Mouse (Mus musculus) 416B (cell line): ENCODE measurements around the gene Dcaf10.
"Not testable (repeated sequence)": the region's sequence is repeated elsewhere in the genome, so short reads cannot be mapped to it uniquely, and the experiment has no call there.

Experiments
- DNase-seq: peaks from one replicate; pipeline ENCODE4 v3.0.0; 2011; ENCODE audit warnings: low read depth

Dcaf10 gene

DNA sequence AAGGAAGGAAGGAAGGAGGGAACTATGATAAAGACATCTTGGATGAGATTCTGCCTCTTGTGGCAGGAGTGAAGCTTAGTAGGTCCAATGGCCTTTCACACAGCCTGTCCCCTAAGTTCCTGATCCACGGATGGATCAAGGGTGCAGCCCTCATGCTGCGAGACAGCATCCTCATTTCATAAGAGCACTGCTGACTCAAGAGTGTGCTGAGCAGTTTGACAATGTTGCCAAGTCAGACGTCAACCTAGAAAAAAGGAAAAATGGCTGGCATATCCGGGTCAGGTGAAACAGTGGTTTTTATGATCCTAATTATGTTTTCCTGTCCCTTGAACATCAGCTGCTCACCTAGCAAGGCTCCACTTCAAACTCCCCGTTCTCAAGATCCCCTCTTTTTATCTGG is 51.8 kb downstream of the Dcaf10 start:
- peak; percentile 37 for DNase-seq

DNA sequence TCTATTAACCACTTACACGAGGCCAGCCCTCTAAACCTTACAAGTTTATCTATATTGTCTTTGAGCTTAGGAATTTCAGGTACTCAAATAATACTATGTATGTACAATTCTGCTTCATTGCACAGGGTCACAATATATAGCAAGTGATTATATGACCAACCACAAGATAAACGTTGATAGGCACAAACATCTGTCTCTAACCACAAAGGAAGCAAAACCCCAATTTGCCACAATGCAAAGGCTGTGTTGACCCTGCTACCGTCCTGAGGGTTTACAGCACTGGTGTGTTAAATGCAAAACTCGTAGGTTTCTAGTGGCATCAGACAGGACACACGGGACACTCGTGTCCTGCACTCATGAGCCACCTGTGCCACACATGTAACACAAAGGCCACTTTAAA is 54.3 kb downstream of the Dcaf10 start:
- DNase-seq: peak; percentile 65

DNA sequence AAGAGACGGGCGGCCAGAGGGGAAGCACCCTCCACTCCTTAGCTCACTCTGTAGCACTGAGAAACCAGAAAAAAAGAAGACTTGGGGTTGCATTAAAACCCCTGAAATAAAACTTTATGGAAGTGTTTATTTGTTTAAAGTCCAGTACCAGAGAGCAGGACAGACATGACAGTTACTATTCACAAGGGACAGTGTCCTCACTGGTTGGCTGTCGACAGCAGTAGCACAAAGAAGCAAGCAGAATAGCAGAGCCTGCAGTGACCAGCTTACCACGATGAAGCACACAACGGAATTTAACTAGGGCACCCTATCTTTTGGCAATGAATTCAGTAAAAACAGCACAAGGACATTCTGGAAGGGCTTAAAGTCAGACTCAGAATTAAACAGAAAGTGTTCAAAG is 56.4 kb downstream of the Dcaf10 start:
- DNase-seq: not testable (repeated sequence)

DNA sequence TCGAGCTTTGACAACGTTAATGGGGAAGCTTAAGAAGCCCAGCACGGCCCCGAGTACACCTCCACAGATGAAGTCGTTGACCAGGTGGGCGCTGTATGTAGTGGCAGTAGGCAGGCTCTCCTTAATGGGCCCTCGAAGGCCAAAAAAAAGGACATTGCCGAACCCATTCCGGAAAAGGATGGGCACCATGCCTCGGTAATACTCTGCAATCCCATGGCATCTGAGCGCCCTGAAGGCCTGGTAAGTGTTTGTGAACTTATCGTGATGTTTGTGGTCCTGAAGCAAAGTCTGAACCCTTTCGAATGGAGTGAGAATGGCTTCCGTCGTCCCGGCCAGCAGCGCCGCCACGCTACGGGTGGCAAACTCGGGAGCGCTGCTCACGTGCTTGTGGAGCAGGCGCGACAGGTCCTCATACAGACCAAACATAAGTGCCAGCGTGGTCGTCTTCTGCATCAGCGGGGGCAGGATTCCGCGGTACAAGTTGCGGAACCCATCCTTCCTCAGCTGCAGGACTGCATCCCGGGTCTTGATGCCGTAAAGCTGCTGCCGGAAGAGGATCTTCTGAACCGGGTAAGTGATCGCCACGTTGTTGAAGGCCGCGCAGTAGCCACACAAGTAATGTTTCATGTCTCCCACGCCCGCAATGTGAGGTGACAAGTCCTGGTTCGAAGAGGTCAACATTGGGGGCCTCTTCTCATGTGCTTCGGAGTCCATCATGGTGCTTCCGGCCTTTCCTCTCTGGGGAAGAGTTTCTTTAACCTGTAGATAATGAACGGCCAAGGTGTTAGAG is 57.7 kb downstream of the Dcaf10 start:
- no peak for DNase-seq

DNA sequence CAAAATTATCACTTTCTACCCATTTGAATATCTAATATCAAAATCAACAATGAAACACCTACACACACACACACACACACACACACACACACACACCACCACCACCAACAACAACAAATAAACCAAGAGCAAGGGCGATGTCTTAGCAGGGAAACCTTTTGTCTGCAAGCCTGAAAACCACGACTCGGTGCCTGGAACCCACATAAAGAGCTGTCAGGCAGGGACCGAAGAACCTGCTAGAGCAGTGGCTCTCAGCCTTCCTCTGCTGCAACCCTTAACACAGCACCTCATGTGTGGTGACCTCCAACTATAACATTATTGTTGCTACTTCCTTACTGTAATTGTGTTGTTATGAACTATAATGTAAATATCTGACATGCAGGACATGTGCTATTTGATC is 60.4 kb downstream of the Dcaf10 start:
- no peak for DNase-seq

DNA sequence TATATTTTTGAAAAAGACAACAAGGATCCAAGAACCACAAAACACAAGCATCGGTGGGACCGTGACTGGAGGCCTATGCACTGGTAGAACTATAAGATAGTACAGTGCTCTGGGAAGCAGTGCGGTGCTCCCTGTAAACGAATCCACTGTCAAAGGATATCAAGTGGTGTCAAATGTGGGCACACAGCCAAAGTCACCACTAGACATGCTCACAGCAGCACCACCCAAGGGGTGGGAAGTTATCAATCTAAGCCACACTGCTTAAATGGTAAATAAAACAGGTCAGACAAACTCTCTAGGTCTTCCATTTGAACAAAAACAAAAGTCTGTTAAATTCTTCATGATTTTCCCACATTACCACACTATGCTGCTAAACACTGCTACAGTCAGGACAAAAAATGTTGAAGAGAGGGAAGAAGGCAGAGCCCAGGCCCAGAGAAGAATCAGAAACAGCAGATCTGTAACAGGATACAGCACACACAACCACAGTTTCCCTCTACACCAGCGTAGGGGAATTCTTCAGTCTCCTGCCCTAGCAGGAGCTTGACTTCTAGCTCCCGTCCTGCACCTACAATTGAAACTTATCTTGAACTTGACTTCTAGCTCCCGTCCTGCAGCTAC is 61.1 kb downstream of the Dcaf10 start:
- DNase-seq: peak; percentile 87

DNA sequence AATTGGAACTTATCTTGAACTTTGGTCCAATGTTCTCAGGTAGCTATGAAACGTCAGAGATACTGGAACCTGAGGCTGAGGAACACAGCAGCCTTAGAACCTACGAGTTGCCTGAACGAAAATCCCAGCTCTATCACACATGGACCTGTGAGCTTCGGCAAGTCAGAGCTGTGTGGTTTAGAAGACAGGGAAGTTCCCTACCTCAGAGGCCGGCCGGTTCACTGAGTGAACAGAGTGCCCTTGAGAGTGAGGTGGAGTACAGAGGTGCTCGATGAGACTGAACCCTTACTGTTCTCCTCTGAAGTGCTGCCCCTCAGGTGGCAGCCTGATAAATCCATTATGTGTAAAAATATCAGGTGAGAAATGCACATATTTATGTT is 61.6 kb downstream of the Dcaf10 start:
- DNase-seq: no peak

DNA sequence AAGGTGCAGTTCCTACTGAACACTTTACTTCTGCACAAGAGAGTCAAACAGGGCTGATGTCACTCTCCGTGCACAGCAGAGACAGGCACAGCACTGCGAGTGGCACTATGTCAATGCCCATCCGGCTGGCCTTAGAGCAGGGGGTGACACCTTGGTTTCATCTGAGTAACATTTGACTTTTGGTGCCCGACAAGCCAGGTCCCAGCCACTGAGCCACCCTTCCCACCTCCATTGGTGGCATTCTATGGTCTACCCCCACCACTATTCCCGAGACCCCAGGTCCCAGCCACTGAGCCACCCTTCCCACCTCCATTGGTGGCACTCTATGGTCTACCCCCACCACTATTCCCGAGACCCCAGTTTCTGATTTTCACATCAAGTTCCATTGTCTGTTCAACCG is 62.2 kb downstream of the Dcaf10 start:
- DNase-seq: no peak

DNA sequence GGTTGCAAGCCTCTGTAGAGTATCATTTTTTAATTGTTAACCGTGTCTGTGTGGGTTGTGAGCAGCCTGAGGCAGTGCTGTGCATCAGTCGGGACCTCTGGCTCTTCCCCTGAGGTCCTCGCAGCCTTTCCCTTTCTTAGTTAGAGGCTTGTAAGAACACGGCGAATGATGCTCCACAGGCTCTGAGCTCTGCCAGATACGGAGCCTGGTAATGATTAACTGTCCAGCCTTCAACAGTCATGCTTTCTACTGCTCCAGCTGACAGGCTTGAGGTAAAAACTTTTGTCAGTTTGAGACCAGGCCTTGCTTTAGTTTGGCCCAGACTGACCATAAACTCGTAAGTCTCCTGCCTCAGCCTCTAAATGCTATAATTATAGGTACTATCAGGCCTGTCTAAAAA is 63.4 kb downstream of the Dcaf10 start:
- DNase-seq: no peak

DNA sequence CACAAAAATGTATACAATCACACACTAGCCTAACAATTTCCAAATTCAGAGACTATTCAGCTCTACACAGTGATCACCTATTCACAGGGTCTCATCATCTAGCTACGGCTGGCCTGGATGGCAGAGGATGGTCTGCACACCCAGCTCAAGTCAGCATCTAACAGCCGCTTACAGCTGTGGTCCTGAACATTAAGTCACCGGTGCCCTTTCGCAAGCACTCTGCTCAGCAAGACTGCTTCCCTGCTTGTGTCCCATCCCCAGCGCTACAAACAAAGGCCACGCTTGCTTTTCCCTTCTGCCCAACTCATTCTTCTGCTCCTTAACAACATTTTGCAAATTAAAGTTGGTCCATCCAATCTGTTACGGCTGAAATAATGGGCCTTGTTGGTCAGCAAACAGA is 64.5 kb downstream of the Dcaf10 start:
- peak; percentile 66 for DNase-seq

DNA sequence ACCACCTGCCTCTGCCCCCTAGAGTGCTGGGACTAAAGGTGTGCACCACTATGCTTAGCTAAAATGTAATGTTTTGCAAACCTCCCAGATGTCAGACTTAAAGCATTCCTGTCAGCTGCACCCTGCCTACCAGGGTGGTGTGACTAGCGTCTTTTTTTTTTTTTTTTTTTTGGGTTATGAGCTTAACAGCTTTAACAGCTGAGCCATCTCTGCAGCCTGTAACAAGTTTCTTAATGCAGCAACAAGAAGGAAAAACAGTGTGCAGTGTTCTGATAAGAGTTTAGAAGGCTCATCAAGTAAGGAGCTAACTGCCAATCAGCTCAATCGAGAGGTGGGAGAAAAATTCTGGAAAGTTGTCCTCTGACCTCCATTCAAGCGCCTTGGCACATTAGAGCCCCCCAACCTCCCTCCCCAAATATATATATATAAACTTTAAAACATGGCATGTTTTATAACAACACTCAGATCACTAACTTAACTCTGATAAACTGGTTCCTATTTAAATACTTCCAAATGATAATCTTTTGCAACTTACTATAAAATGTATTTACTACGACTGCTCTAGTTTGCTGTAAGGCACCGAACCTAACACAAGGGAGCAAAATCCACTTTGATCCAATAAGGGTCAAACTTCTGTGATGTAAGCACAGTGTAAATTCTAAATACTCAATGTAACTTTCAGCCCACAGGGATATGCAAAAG is 65.3 kb downstream of the Dcaf10 start:
- DNase-seq: peak; percentile 59

DNA sequence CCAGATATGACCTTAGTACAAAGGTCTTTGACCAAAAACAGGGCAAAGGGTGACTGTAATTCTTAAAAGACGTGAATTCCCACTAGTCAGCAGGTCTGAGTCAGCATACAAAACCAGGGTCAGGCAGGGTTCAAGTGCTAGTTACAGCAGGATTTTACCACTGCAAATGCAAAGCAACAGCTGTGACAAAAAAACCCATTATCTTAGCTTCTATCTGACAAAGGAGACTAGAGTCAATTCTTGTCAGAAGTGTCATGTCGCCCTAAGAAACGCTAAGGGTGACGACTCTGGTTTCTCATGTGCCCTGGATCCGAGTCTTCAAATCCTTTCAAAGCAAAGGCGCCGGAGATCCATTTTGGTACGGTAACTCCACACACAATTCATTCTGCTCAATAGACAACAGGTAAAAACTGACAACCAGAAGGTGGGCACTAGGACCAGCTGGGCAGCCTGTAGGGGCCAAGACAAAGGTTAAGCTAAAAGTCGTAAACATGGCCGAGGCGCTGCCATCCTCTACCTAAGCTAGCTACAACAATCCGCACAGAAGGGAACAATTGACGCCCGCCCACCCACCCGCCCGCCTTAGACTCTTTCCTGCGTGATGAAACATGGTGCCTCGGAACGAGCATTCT is 65.9 kb downstream of the Dcaf10 start:
- peak; percentile 66 for DNase-seq

DNA sequence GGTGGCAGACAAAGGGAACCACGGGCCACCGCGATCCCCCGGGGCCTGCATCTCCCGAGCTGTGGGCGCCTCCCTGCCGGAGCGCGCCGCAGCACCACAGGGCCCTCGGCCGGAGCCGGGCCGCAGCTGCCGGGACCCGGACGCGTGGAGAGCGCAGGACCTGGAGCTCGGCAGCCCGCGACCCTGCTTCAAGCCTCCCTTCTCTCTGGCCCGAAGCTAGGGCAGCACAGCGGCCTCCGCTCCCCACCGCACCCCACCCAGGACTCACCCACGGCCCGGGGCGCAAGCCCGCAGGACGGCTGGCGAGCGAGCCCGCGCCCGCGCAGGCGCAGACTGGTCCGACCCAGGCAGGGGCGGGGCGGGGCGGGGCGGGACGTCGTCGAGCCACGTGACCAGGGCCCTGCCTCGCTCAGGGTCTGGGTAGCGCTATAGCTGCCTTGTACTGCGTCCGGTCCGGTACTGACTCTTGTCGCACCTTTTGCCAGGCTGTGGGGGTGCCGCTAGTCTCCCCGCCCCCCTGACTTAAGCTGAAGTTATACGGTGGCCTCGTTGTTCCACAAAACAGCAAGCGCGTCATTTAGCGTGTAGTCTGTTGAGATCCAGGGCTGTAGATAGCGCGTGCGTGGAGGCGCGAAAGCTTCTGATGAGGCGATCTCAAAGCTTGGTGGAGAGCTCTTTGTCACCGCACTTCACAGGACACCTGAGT is 66.7 kb downstream of the Dcaf10 start, which contains the start of gene Slc25a51:
Slc25a51 (minus strand) TSS at position 340 of the 706 bp plus-strand sequence.
- DNase-seq: peak; percentile 98

DNA sequence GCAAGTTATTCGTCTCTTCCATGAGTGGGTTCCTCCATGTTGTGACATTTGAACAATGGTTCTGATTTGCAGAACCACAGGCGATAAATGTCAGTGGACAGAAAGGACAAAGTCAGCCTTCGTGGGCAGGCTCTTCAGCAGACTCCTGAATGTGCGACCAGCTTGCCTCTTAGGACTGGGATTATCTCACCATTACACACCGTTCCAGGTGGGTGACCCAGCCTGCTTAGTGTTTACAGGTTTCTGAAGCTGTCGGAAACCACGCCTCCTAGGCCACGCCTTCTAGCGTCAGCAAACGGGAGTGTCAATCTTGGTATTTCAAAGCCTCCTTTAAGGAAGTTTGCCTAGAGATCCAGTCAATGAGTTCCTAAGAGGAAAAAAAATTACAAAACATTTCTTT is 67.4 kb downstream of the Dcaf10 start:
- peak; percentile 90 for DNase-seq

DNA sequence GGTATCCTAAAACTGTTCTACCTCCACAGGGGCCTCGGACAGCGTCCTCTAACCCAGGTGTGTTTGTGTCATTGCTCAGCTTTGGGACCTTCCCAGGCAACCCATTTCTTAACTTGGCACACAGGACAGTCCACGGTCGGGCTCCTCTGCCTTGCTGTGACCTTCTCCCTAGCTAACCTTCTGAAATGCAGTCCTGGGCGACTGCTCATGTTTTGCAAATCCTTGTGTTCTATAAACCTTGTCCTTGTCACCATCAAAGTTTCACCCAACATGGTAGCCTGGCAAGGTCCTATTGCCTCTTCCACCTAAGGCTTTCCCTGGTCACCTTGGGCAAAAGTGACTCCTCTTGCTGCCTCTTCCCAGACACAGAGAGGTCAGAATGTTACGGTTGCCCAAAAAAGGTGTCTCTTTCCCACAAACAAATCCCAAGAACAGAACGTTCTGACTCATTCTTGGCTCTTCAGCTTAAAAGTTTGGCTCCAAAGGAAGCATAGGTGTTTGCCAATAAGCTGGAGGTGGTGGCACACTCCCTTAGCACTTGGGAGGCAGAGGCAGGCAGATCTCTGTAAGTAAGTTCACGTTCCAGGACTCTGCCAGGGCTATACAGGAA is 69.4 kb downstream of the Dcaf10 start:
- DNase-seq: no peak

DNA sequence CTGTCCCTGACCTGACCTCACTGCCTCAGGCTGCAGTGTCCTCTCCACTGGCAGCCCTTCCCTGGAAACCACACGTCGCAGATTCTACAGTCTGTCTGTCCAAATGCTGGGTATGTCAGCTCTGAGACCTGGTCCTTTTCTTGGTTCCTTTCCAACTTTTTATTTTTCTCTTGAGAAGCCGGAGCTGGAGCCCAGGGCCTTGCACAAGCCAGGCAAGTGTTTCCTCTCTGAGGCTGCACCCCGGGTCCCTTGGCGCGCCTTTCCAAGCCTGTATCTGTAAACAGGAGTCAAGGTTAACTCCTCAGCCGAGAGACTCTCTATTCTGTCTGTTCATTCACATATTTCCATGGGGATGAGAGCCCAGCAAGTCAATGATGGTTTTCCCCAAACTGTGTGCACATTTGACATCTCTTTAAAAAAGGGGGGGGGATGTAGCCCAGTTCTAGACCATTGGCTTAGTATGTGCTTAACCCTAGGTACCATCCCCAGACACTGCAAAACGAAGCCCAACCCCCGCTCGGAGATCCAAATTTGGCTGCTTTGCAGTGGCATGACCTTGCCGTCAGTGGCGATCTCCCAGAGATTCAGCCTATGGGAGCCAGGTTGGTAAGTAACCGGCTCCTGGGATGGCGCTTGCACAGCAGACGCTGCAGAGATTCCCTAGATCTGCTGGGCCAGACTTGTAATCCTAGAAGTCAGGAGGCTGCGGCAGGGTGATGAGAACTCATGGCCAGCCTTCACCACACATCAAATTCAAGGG is 70.7 kb downstream of the Dcaf10 start:
- no peak for DNase-seq

DNA sequence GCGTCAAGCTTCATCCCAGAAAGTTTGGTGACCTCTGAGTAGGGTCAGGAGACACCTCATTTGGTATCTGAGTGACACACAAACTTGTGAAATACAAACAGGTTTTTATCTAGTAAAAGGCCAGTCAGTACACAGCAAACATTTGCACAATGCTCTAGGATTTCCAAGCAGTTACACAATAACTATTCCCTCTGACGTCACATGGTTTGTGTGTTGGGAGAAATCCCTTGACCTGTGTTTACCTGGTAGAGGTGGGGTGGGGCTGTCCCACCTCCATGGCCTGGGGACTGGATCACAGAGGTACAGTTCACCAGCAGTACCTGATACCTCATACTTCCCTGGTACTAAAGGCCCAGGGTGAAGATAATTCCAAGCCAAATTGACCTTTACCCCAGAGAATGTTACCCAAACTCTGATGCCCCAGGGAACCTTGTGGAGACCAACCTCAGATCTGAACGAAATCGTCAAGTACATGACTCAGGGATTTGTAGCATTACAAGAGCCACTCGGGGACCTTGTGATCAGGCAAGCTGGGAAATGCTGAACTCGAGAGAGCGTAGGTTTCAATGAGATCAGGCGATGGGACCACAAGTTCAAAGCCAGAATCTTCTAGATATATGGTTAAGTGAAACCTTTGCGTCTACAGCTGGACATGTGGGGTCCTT is 71.9 kb downstream of the Dcaf10 start:
- DNase-seq: no peak

DNA sequence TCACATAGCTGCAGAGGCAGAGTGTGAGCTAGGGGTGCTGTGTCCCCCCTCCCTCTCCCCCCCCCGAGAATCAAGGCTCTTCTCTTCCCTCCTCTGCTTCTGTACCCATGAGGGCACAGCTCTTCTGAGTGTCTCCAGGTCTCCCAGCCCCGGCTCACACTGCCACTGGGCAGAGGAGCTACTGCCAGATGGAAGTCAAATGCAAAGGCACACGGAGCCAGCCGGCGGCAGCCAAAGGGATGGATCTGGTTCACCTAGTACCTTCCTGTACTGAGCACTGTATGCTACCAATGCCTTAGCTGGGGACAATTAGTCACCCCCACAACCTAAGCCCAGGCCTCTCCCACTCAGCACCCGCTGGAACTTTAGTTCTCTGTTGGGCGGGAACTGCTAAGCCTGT is 74.4 kb downstream of the Dcaf10 start:
- no peak for DNase-seq

DNA sequence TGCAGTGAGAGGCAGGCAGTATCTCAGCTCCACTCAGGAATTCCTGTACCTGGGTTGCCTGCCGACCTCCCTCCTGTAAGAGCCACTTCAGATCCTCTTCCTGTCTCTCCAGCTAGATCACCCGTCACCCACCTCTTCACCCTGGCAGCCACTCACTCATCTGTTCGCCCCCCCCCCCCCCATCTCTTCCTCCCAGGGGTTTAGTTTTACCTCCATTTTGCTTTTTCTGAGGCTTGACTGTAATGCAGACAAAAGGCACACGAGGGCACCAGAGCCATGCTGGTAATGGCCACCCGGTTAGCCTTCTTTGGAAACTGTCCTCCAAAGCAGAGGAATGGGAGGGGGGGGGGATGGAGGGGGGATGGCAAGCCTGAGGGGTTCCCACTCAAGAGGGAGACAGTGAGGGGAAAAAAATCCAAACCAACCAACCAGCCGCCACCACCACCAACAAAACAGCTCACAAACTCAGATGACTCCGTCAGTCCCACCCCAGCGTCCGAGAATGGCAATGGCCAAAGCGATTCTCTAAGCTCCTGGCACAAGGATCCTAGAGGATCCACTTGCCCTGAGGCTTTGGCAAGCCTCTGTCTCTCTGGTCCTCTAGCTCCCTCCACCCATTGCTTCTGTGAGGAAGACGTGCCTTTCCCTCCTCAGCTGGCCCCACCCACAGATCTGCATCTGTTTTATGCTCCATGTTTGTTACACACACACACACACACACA is 76.5 kb downstream of the Dcaf10 start:
- peak; percentile 69 for DNase-seq

DNA sequence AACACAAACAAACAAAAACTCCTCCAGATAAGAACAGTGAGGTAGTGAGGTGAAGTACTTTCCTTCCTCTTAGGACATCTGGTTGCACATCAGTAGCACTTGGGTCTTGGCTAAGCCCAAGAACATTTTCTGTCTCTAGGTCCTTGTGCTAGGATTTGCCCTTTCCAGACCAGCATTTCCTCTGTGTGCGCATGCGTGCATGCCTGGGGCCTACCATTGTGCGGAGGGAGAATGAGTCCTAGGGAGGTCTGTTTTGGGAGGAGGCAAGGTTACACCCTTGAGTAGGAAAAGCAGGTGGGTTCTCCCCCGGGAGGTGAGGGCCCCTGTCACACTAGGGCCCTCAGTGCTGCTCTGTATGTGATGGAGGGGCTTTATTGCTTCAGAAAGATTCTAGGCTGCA is 77.2 kb downstream of the Dcaf10 start:
- DNase-seq: no peak
